Mouse (Mus musculus): ENCODE data around the gene Eed. TPM values are rescaled to one million over a fixed set of nuclear protein-coding genes. Genes with fewer than 3 reads are reported as not detected.

Gene Eed
- total RNA-seq, 1 experiment = 321 TPM

DNA sequence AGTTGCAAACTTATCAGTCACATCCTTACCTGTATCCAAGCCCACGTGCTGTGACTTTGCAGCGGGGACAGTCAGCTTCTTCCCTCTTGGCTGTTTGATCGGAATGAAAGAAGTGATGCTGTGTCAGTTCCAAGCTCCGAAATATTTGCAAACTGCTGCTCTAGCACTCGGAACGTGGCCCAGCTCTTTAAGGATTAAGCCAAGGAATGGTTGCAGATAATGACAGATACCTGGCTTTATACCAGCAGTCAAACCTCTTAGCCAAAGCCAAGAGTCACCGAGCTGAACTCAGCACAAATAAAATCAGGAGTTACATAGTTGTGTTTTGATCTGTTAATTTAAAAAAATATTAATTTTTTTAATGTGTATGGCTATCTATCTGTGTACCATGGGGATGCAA, 32.8 kb downstream of the Eed start:
- Histone ChIP-seq H3K9ac (ENCODE audit: insufficient read depth, low read depth, low read length, poor library complexity, severe bottlenecking) (no peak overlapping the region), H3K4me1 (ENCODE audit: control insufficient read depth in 2 of 2, insufficient read depth in 2 of 2, low read length in 2 of 2, poor library complexity in 1 of 2) (peaks cover 0 to 2% of the 10 kb centered on the region in 2 experiments; a peak in 1 of 4 replicates), H3K9me3 (ENCODE audit: control insufficient read depth, insufficient read depth, low read depth, low read length) (peaks cover 1% of the 10 kb centered on the region; the same call in 1 of the 2 replicates), H3K27ac (ENCODE audit: insufficient read depth, low read depth, low read length, poor library complexity, severe bottlenecking) (no peak overlapping the region), H3K36me3 (ENCODE audit: control insufficient read depth, insufficient read depth, low read length, poor library complexity, severe bottlenecking) (no peaks in the 10 kb centered on the region), H3K4me3 (ENCODE audit: insufficient read depth in 1 of 2, low read depth in 1 of 2, low read length in 2 of 2, poor library complexity in 1 of 2, severe bottlenecking in 1 of 2) (no peak overlapping the region)
- no peak for DNase-seq (ENCODE audit: low read depth, low spot score)
- in situ Hi-C loops (cut with MboI; ENCODE audit: low sequenced_read_pairs in 2 of 2, unreplicated experiment in 2 of 2) = no loop called here
- TF ChIP-seq MAFK (IDR thresholded peaks at IDR 0.05; ENCODE audit: insufficient read depth, low read depth, low read length) (no peak), ZC3H11A (IDR thresholded peaks at IDR 0.05; ENCODE audit: borderline replicate concordance, low read depth, low read length) (no peak), ZNF384 (IDR thresholded peaks at IDR 0.05; ENCODE audit: low read depth, low read length) (no peak), CHD2 (IDR thresholded peaks at IDR 0.05; ENCODE audit: low read depth, low read length) (no peak), HCFC1 (IDR thresholded peaks at IDR 0.05; ENCODE audit: borderline replicate concordance, insufficient read depth, low read length) (no peak)

DNA sequence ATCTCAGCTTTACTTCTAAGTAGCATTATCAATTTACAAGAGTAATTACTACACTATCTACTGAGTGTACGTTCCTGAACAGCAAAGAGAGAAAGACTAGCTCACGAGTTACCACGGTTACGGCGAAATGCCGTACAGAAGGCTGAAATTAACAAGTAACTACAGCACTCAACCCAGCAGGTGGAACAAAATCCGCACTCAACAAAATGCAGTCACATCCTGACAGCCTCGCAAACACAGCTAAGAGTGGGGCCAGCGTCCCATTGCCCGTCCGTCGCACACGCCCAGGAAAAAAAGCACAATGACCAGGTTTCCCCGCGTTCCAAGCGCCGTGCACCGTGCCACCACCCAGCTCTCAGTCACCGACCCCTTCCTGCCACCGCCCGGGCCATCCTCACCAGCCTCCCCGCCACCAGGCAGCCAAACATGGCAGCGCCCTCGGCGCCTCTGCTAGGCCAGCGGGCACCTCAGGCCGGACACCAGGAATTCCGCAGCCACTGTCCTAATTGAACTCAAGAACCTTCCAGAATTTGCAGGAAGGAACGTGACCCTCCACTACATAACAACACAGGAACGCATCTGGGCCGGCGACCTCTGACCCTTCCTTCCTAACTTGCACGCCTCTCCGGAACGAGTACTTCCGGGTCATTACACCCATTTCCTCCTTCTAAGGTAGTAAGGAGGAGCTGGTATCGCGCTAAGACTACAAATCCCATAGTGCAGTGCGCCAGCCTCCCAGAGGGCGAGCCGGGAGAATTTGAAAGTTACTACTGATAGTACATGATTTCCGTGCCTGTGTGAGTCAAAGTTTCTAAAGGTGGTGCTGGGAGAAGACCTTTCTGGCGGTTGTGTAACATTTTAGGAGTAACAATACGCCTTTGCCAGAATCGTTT, 40.0 kb downstream of the Eed start, which contains the start of gene Hikeshi:
Gene Hikeshi, minus strand, starts transcription at position 634 of the 893 bp plus-strand sequence.
- DNase-seq (ENCODE audit: low read depth, low spot score) = peak; percentile 99
- peak within 1 kb of the TSS; percentile 81 for H3K27ac ChIP-seq (ENCODE audit: insufficient read depth, low read depth, low read length, poor library complexity, severe bottlenecking)
- peak; percentile 91 for TF ChIP-seq CHD2 (IDR thresholded peaks at IDR 0.05; ENCODE audit: low read depth, low read length)
- TF ChIP-seq MAFK (IDR thresholded peaks at IDR 0.05; ENCODE audit: insufficient read depth, low read depth, low read length) = no peak
- no peak for TF ChIP-seq ZNF384 (IDR thresholded peaks at IDR 0.05; ENCODE audit: low read depth, low read length)
- TF ChIP-seq ZC3H11A (IDR thresholded peaks at IDR 0.05; ENCODE audit: borderline replicate concordance, low read depth, low read length) = no peak
- TF ChIP-seq HCFC1 (IDR thresholded peaks at IDR 0.05; ENCODE audit: borderline replicate concordance, insufficient read depth, low read length) = peak; percentile 93
- peaks cover 1% of the 10 kb centered on the region; the same call in 1 of the 2 replicates for H3K9me3 ChIP-seq (ENCODE audit: control insufficient read depth, insufficient read depth, low read depth, low read length)
- in situ Hi-C loops (cut with MboI; ENCODE audit: low sequenced_read_pairs in 2 of 2, unreplicated experiment in 2 of 2) = no loop called here
- peaks cover 0 to 6% of the 10 kb centered on the region in 2 experiments; a peak in 2 of 4 replicates for H3K4me1 ChIP-seq (ENCODE audit: control insufficient read depth in 2 of 2, insufficient read depth in 2 of 2, low read length in 2 of 2, poor library complexity in 1 of 2)
- H3K9ac ChIP-seq (ENCODE audit: insufficient read depth, low read depth, low read length, poor library complexity, severe bottlenecking) = peak within 1 kb of the TSS; percentile 91
- peak within 1 kb of the TSS; percentile 72 to 96 for H3K4me3 ChIP-seq (ENCODE audit: insufficient read depth in 1 of 2, low read depth in 1 of 2, low read length in 2 of 2, poor library complexity in 1 of 2, severe bottlenecking in 1 of 2)
- 0 out of 2 replicates have a peak, but pooled peaks cover 4% of the 10 kb centered on the region for H3K36me3 ChIP-seq (ENCODE audit: control insufficient read depth, insufficient read depth, low read length, poor library complexity, severe bottlenecking)

DNA sequence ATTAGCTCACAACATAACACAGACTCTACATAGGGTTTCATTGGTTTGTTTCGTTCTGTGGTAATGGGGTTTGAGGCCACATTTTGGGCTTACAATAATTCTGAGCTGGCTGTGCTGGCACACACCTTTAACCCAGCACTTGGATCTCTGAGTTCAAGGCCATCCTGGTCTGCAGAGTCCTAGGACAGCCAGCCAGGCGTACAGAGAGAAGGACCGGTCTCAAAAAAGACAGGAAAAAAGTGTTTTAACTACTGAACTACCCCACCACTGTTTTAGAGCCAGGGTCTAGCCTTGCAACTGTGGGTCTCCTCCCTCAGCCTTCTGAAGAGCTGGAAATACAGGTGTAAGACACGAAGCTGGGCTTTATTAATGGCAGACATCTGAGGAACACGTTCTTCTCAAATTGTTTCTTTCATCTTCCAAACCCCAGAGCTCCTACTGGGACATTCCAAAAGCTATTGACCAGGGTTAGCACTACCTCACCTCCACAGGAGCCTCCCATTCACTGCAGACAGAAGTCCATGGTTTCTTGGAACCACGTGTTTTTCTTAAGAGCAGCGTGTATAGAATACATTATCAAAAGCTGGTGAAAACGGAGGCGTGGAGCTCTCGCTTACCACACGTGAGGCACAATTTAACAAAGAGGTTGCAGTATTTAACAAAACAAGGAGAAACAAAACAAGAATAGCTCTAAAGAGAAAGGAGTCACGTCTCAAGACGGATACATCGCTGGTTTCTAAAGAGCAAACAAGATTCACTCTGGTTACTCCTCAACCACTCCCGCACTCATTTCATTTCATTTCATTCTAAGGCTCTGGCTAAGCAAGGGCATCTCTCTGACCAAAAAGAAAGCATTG, 41.1 kb downstream of the Eed start:
- in situ Hi-C loops (cut with MboI; ENCODE audit: low sequenced_read_pairs in 2 of 2, unreplicated experiment in 2 of 2) = no loop called here

More for the DNA sequence above, 41.1 kb downstream of the Eed start:
- Histone ChIP-seq H3K4me3 (ENCODE audit: insufficient read depth in 1 of 2, low read depth in 1 of 2, low read length in 2 of 2, poor library complexity in 1 of 2, severe bottlenecking in 1 of 2) (peak overlapping the region; percentile 72 to 96), H3K36me3 (ENCODE audit: control insufficient read depth, insufficient read depth, low read length, poor library complexity, severe bottlenecking) (peaks cover 6% of the 10 kb centered on the region; the same call in 1 of the 2 replicates), H3K9me3 (ENCODE audit: control insufficient read depth, insufficient read depth, low read depth, low read length) (peaks cover 1% of the 10 kb centered on the region; the same call in 1 of the 2 replicates), H3K27ac (ENCODE audit: insufficient read depth, low read depth, low read length, poor library complexity, severe bottlenecking) (peak overlapping the region; percentile 57; the same call in 1 of the 2 replicates), H3K4me1 (ENCODE audit: control insufficient read depth in 2 of 2, insufficient read depth in 2 of 2, low read length in 2 of 2, poor library complexity in 1 of 2) (peaks cover 0 to 6% of the 10 kb centered on the region in 2 experiments; a peak in 2 of 4 replicates), H3K9ac (ENCODE audit: insufficient read depth, low read depth, low read length, poor library complexity, severe bottlenecking) (peak overlapping the region; percentile 66; the same call in 1 of the 2 replicates)
- DNase-seq (ENCODE audit: low read depth, low spot score) = no peak
- TF ChIP-seq ZC3H11A (IDR thresholded peaks at IDR 0.05; ENCODE audit: borderline replicate concordance, low read depth, low read length) (no peak), HCFC1 (IDR thresholded peaks at IDR 0.05; ENCODE audit: borderline replicate concordance, insufficient read depth, low read length) (no peak), CHD2 (IDR thresholded peaks at IDR 0.05; ENCODE audit: low read depth, low read length) (no peak), ZNF384 (IDR thresholded peaks at IDR 0.05; ENCODE audit: low read depth, low read length) (no peak), MAFK (IDR thresholded peaks at IDR 0.05; ENCODE audit: insufficient read depth, low read depth, low read length) (no peak)
